Mouse (Mus musculus): ENCODE data around the gene Zfp62. TPM values are rescaled to one million over a fixed set of nuclear protein-coding genes. Genes with fewer than 3 reads are reported as not detected.
"Not testable (repeated sequence)": the region's sequence is repeated elsewhere in the genome, so short reads cannot be mapped to it uniquely, and the experiment has no call there.

The Zfp62 gene
- polyA plus RNA-seq, 1 experiment from 2014 or later = 44.5 TPM

DNA sequence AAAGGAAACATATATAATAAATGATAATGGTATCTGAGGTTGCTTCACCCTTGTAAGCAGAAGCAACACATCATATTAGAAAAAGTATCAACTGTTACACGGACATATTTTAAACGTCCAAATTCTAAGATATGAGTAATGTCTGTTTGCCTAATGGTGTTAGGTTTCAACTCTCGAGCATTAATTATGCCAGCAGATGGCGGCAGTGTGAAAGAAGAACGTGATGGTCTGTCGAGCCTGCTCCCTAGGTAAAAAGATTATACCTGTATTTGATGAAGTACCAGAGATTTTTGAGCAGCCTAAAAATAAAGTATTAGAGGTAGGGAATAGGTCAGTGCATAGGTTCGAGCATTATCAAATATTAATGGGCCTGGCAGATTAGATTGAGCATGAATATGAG lies 13.4 kb upstream of the Zfp62 start:
- no peak overlapping the region for H3K4me3 ChIP-seq
- H3K36me3 ChIP-seq = no peaks in the 10 kb centered on the region
- H3K4me1 ChIP-seq (replicated peaks) = no peaks in the 10 kb centered on the region
- no peaks in the 10 kb centered on the region for H3K9me3 ChIP-seq
- H3K9ac ChIP-seq = no peak overlapping the region
- no peak for ATAC-seq (ENCODE audit: low read depth)
- H3K27me3 ChIP-seq = no peaks in the 10 kb centered on the region
- no peak overlapping the region for H3K4me2 ChIP-seq
- no peak overlapping the region for H3K27ac ChIP-seq (replicated peaks)
- 6% methylated on average over 7 of the region's 7 CpGs for WGBS

DNA sequence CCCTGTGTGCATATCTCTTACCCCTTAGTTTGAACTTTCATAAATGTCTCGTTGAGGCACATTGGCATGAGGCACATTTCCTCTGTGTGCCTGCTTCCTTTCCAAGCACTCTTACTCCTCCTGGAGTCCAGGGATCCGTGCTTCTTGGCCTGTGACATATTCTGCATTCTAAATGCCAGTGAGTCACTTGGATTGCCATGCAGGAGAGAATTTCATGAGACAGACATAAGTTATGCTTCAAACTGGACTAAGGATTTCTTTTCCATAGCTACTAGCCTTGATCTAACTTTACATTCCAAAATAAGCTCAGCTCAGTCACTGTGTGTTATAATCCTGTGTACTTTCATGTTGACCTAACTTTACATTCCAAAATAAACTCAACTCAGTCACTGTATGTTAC lies 12.0 kb upstream of the Zfp62 start:
- H3K4me3 ChIP-seq = no peak overlapping the region
- no peaks in the 10 kb centered on the region for H3K4me1 ChIP-seq (replicated peaks)
- ATAC-seq (ENCODE audit: low read depth) = no peak
- no peak overlapping the region for H3K27ac ChIP-seq (replicated peaks)
- H3K9me3 ChIP-seq = no peaks in the 10 kb centered on the region
- no peaks in the 10 kb centered on the region for H3K27me3 ChIP-seq
- H3K9ac ChIP-seq = no peak overlapping the region
- no peak overlapping the region for H3K4me2 ChIP-seq
- no peaks in the 10 kb centered on the region for H3K36me3 ChIP-seq
- 53% methylated on average over 2 of the region's 2 CpGs for WGBS

DNA sequence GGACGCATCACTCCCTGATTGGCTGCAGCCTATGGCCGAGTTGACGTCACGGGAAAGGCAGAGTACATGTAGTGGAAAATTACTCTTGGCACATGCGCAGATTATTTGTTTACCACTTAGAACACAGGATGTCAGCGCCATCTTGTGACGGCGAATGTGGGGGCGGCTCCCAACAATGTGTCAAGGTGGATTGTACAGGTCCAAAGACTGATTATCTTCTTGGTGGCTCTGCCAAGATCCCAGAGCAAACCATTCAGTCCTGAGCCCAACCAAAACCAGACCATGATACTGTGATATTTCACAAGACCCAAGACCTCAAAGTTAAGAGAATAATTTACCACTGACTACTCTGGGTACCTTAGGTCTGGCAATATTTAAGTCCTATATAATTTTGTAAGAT lies 8.3 kb upstream of the Zfp62 start:
- not testable (repeated sequence) for H3K27me3 ChIP-seq; H3K4me1 ChIP-seq (replicated peaks); H3K4me2 ChIP-seq; ATAC-seq (ENCODE audit: low read depth); H3K9me3 ChIP-seq; H3K27ac ChIP-seq (replicated peaks); H3K4me3 ChIP-seq; H3K36me3 ChIP-seq; H3K9ac ChIP-seq
- WGBS = 96% methylated on average over 9 of the region's 9 CpGs

DNA sequence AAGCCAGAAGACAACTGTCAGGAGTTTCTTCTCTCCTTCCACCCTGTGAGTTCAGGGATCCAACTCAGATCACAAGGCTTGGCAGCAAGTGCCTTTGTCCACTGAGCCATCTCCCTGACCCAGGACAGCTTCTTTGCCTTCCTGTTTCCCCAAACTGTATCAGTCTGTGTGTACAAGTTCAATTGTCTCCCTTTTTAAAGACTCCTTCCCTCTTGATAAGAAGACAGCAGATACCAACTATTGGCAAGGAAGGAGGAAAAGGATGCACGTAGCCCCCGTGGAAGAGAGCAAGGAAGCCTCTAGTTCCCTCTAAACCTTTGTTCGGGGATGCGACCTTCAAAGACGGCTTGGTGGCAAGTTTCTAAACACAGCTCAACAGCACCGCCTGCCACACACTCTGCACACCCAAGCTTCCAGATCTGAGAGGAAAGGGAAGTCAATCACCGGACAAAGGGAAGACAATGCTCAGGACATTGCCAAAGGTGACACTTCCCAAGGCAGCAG lies 7.2 kb upstream of the Zfp62 start:
- H3K4me1 ChIP-seq (replicated peaks) = no peaks in the 10 kb centered on the region
- no peaks in the 10 kb centered on the region for H3K9me3 ChIP-seq
- no peak overlapping the region for H3K4me3 ChIP-seq
- no peak overlapping the region for H3K27ac ChIP-seq (replicated peaks)
- ATAC-seq (ENCODE audit: low read depth) = no peak
- no peak overlapping the region for H3K9ac ChIP-seq
- H3K4me2 ChIP-seq = no peak overlapping the region
- WGBS = 94% methylated on average over 7 of the region's 7 CpGs
- H3K27me3 ChIP-seq = no peaks in the 10 kb centered on the region
- no peaks in the 10 kb centered on the region for H3K36me3 ChIP-seq

DNA sequence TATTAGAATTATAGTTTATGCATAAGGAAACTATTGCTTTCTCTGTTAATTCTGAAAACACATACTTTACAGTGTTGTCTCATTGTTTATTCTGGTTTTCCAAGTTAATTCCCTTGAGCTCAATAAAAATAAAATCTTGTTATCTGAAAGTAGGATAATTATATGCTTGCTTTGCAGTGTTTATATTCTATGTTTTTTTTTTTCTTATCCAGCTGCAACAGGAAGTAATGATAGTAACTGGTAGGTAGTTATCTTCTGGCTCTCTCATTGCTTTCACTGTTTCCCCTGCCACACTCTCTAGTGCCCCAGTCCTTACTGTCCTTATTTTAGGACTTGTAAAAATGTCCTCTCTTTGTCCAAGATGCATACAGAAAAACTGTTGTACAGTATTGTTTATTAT lies 2.4 kb upstream of the Zfp62 start:
- Histone ChIP-seq H3K9me3 (no peaks in the 10 kb centered on the region), H3K27me3 (no peaks in the 10 kb centered on the region), H3K4me3 (no peak overlapping the region), H3K36me3 (no peaks in the 10 kb centered on the region), H3K27ac (replicated peaks) (no peak overlapping the region), H3K4me1 (replicated peaks) (peaks cover 23% of the 10 kb centered on the region), H3K4me2 (no peak overlapping the region), H3K9ac (no peak overlapping the region)
- ATAC-seq (ENCODE audit: low read depth) = no peak

DNA sequence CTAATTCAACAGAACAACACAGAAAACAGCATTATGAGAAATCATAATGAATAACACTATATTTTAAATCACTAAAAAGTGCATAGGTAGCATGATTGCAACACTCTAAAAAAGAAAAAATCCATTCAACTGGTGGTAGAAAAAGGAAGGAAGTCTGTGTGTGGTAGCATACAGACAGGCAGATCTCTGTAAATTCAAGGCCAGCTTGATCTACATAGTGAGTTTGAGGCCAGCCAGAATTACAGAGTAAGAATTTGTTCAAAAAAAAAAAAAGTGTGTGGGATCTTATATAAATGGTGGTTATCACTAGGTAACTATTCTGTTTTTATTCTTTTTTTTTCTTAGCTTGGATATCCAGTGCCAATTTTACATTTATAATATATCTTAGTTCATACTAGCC lies 1.9 kb upstream of the Zfp62 start:
- Histone ChIP-seq H3K9me3 (no peaks in the 10 kb centered on the region), H3K27ac (replicated peaks) (no peak overlapping the region), H3K4me3 (no peak overlapping the region), H3K27me3 (no peaks in the 10 kb centered on the region), H3K36me3 (no peaks in the 10 kb centered on the region; the same call in 1 of the 2 replicates), H3K4me1 (replicated peaks) (peaks cover 24% of the 10 kb centered on the region), H3K9ac (no peak overlapping the region), H3K4me2 (no peak overlapping the region)
- no peak for ATAC-seq (ENCODE audit: low read depth)

DNA sequence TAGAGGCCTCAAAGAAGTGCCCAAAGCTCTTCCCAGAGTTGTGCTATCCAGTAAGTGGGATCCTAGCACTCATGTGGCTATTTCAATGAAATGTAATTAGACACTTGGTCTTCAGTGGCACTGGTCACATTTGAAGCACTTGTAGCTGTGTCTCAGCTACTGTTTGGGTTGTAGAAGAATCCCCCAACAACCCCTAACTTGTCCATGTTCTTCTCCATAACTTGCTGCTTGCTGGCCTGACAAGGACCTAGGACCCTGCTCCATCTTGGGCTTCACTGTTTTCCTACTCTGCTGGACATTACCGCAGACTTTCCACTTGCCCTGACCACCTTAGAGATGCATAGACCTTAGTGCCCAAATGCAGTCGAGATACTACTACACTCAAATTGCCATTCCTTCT lies 1.0 kb upstream of the Zfp62 start:
- Histone ChIP-seq H3K4me2 (peak overlapping the region; percentile 83), H3K9ac (peak overlapping the region; percentile 99), H3K27ac (replicated peaks) (peak overlapping the region; percentile 99; the same call in 1 of the 2 replicates), H3K4me1 (replicated peaks) (peaks cover 24% of the 10 kb centered on the region), H3K4me3 (peak overlapping the region; percentile 96), H3K27me3 (no peaks in the 10 kb centered on the region), H3K36me3 (no peaks in the 10 kb centered on the region; the same call in 1 of the 2 replicates), H3K9me3 (no peaks in the 10 kb centered on the region)
- no peak for ATAC-seq (ENCODE audit: low read depth)
- WGBS = 68% methylated on average over 2 of the region's 2 CpGs

DNA sequence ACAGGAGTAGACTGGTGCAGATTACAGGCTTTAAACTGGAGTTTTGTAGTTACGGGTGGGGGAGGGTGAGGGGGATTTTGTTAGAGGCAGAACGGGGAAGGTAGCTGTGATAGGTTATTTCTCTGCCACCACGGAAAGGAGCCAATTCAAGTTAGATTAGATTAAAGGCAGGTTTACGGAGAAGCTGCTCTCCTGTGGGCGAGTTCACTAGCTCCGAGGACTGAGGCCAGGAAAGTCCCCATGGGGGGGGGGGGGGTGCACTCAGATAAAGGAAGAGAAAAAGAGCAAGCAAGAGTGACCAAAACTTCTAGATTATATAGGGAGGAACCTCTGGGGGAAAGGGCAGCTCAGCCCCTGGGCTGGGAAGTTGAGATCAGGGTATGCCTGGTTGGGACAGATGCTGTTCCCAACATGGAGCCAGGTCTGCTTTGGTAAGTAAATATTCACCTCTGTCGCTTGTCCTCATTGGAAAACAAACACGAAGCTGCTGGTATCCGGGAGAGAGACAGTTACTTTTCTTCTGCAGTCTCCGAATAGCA lies 500 bp upstream of the Zfp62 start:
- no peaks in the 10 kb centered on the region for H3K9me3 ChIP-seq
- peak; percentile 69 for ATAC-seq (ENCODE audit: low read depth)
- peaks cover 24% of the 10 kb centered on the region for H3K4me1 ChIP-seq (replicated peaks)
- H3K4me3 ChIP-seq = peak overlapping the region; percentile 96
- no peaks in the 10 kb centered on the region for H3K27me3 ChIP-seq
- H3K27ac ChIP-seq (replicated peaks) = peak overlapping the region; percentile 99
- H3K4me2 ChIP-seq = peak overlapping the region; percentile 83
- WGBS = 4% methylated on average over 10 of the region's 10 CpGs
- peaks cover 4% of the 10 kb centered on the region for H3K36me3 ChIP-seq
- peak overlapping the region; percentile 99 for H3K9ac ChIP-seq

DNA sequence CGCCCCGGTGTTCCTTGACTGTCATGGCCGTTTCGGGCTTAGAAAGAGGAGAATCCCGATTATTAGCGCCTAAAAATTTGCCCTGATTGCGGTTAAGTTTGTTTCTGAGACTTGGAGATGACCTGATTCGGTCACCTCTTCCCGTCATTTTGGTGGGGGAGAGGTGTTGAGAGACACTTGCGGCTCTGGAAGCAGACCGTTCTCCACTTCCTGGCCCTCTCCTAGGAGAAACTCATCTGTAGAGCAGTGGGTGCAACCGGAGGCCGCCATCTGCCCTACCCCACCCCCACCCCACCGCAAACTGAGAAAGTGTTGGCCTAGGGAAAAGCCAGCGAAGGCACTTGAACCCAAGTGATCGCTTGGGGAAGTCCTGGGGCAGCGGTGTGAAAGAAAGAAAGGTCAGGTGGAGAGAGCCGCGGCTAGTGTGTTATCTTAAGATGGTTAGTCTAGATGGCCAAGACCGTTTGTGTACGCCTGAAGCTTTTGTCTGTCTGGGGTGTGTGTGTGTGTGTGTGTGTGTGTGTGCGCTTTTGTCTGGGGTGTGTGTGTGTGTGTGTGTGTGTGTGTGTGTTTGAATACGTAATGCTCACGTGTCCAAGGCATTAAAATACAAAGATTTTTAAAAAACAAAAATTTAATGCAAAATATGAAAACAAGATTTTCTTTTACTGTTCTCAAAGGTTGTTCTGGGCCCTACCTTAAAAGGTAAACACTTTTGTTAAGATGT lies 842 bp downstream of the Zfp62 start:
- peak overlapping the region; percentile 99 for H3K9ac ChIP-seq
- peak overlapping the region; percentile 99 for H3K27ac ChIP-seq (replicated peaks)
- H3K27me3 ChIP-seq = no peaks in the 10 kb centered on the region
- under 1% methylated on average over 24 of the region's 24 CpGs for WGBS
- peaks cover 4% of the 10 kb centered on the region for H3K36me3 ChIP-seq
- peaks cover 25% of the 10 kb centered on the region for H3K4me1 ChIP-seq (replicated peaks)
- H3K4me2 ChIP-seq = peak overlapping the region; percentile 83
- no peaks in the 10 kb centered on the region for H3K9me3 ChIP-seq
- H3K4me3 ChIP-seq = peak overlapping the region; percentile 96
- peak; percentile 85 for ATAC-seq (ENCODE audit: low read depth)

DNA sequence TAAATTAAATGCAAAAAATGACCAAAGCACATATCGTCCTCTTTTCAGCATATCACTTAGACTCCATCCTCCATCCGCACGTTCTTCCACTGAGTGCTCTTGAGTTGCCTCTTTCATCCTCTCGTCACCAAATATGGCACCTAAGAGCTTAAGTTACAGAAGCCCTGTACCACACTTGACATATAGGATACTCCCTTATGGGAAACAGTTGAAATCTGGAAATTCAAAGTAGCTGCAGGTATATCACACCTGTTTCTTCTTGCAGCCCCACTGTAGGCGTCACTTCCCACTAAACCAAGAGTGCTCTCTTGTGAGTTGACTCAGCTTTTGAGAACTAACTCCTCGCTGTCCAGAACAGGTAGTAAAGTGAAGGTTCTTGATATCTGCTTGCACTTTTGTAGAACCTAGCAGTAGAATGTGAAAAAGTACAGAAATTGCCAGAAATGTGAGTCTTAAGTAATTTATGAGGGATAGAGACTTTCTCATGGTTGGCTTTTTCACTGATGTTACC lies 2.0 kb downstream of the Zfp62 start:
- Histone ChIP-seq H3K27me3 (no peaks in the 10 kb centered on the region), H3K36me3 (peaks cover 4% of the 10 kb centered on the region), H3K9ac (no peak overlapping the region), H3K4me2 (peak overlapping the region; percentile 83), H3K4me3 (peak overlapping the region; percentile 96; the same call in 1 of the 2 replicates), H3K27ac (replicated peaks) (no peak overlapping the region), H3K9me3 (no peaks in the 10 kb centered on the region), H3K4me1 (replicated peaks) (peaks cover 32% of the 10 kb centered on the region)
- ATAC-seq (ENCODE audit: low read depth) = no peak
- WGBS = 89% methylated on average over 6 of the region's 6 CpGs

DNA sequence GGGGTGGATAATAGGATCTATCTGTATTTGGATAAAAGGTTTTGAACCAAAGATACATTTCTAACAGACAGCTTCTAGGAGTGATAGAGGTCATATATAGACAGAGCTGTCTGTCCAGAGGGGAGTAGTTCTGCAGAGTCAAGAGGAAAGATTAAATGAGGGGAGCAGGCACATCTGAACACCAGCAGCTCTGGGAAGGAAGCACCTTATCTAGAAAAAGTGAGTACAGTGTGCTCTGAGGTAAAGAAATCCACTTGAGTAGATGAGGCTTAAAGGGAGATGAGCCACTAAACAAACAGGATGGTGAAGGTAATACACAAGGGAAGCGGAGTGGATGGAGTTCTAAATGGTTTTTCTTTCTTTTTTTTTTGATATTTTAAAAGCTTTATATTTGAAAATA lies 4.4 kb downstream of the Zfp62 start:
- no peak for ATAC-seq (ENCODE audit: low read depth)
- Histone ChIP-seq H3K27me3 (no peaks in the 10 kb centered on the region), H3K27ac (replicated peaks) (no peak overlapping the region), H3K9me3 (no peaks in the 10 kb centered on the region), H3K4me3 (no peak overlapping the region), H3K4me1 (replicated peaks) (peaks cover 25% of the 10 kb centered on the region), H3K36me3 (peaks cover 7% of the 10 kb centered on the region), H3K4me2 (no peak overlapping the region), H3K9ac (no peak overlapping the region)
- WGBS = 96% methylated on average over 1 of the region's 1 CpGs

DNA sequence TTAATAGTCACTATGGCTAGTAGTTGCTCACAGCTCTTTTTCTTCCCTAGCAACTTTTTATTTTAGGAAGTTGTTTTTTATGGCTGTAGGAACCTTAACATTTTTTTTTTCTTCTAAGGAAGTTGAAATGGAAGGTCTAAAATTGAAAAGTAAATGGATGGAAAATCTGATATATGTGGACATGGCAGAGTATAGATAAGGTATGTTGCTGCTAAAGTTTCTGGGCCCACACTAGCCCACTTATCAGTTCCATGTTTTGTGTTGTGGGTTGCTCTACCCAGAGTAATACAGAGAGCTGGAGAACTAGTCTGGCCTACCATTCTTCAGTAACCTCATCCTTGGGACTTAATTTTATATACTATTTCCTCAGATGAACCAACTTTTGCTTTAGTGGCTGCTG lies 9.5 kb downstream of the Zfp62 start:
- no peaks in the 10 kb centered on the region for H3K27me3 ChIP-seq
- H3K27ac ChIP-seq (replicated peaks) = no peak overlapping the region
- H3K36me3 ChIP-seq = peaks cover 48% of the 10 kb centered on the region
- H3K9me3 ChIP-seq = no peaks in the 10 kb centered on the region
- no peak overlapping the region for H3K4me3 ChIP-seq
- no peak for ATAC-seq (ENCODE audit: low read depth)
- H3K4me2 ChIP-seq = no peak overlapping the region
- no peak overlapping the region for H3K9ac ChIP-seq
- peaks cover 8% of the 10 kb centered on the region; the same call in 1 of the 2 replicates for H3K4me1 ChIP-seq (replicated peaks)
